In the genomic region with DNA sequence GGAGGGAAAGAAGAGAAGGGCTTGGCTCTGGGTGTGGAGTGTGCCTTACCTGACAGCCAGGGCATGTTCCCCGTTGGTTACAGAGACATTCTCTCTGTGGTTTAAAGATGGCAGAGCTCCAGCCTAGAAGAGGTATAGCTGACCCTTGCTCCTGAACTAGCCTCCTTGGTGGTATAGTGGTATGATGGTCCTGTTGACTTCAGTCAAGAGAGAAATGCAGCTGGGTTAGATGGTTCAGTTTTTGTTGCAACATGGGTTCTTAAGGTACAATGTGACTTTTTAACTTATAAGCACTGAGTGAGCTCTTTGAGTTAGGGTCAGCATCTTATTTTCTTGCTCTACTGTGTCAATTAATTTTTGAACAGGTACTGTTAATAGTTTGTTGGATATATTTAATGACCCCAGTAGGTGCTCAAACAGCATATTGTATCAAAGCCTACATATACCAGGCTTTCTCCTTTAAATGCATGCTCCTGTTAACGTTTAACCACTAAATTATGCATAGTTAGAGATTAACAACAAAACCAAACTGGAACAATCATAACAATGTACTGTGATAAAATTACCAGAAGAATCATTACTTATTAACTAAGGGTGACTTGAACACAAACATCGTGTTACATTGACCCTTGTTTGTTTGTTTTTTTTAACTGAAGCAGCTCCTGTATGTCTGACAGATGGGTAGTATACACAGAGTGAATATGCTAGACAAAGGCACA, we compare ENCODE assay signal across 25 mouse cellular contexts.
DNase-seq lines count a peak whose midpoint lies in the region; ATAC-seq and TF ChIP-seq lines count a peak whose summit lies in the region.
"Had no signal": no experiment of that assay in that cellular context is flagged by ENCODE, and none has a peak within 500 bp of the region (broad histone marks: within the 10 kb centered on the region; RNA-seq: fewer than 3 reads in every experiment).

No protein-coding gene starts in this region.

- H3K9ac ChIP-seq in intestine, embryonic 16.5 days (ENCODE audit: low read depth, low read length), result no peak overlapping the region
- no peak overlapping the region for H3K9ac ChIP-seq in intestine, postnatal 0 days (ENCODE audit: low read depth, low read length)
- no peak overlapping the region for H3K9ac ChIP-seq in kidney, embryonic 15.5 days
- no peak overlapping the region for H3K9ac ChIP-seq in kidney, postnatal 0 days (ENCODE audit: low read depth, low read length)
- H3K9ac ChIP-seq: embryonic facial prominence, embryonic 12.5 days; forebrain, embryonic 13.5 days had no signal

- H3K9me3 ChIP-seq in intestine, embryonic 16.5 days (ENCODE audit: control insufficient read depth, low read length), result no peaks in the 10 kb centered on the region
- no peaks in the 10 kb centered on the region for H3K9me3 ChIP-seq in intestine, postnatal 0 days (ENCODE audit: control insufficient read depth)
- no peaks in the 10 kb centered on the region for H3K9me3 ChIP-seq in kidney, embryonic 15.5 days (replicated peaks)
- no peaks in the 10 kb centered on the region for H3K9me3 ChIP-seq in kidney, postnatal 0 days (replicated peaks; ENCODE audit: low read length)
- H3K9me3 ChIP-seq: embryonic facial prominence, embryonic 10.5 days; embryonic facial prominence, embryonic 12.5 days; forebrain, embryonic 13.5 days; G1E had no signal

- H3K4me3 ChIP-seq in intestine, embryonic 16.5 days (ENCODE audit: low read length), result no peak overlapping the region
- H3K4me3 ChIP-seq in intestine, postnatal 0 days (ENCODE audit: low read depth, low read length), result no peak overlapping the region
- no peak overlapping the region for H3K4me3 ChIP-seq in kidney, embryonic 15.5 days (replicated peaks)
- H3K4me3 ChIP-seq in kidney, postnatal 0 days (replicated peaks; ENCODE audit: low read depth, low read length), result no peak overlapping the region
- H3K4me3 ChIP-seq: embryonic facial prominence, embryonic 10.5 days; embryonic facial prominence, embryonic 12.5 days; forebrain, embryonic 13.5 days had no signal

- no peak overlapping the region for H3K27ac ChIP-seq in intestine, embryonic 16.5 days (ENCODE audit: low read length)
- H3K27ac ChIP-seq in intestine, postnatal 0 days (ENCODE audit: low read depth, low read length), result no peak overlapping the region
- H3K27ac ChIP-seq in kidney, embryonic 15.5 days, result peak overlapping the region; percentile 81
- peak overlapping the region; percentile 75 for H3K27ac ChIP-seq in kidney, postnatal 0 days
- H3K27ac ChIP-seq: embryonic facial prominence, embryonic 10.5 days; embryonic facial prominence, embryonic 12.5 days; forebrain, embryonic 13.5 days had no signal

- 62% methylated on average over 3 of the region's 3 CpGs for WGBS in intestine, embryonic 16.5 days
- WGBS in intestine, postnatal 0 days, result 50% methylated on average over 3 of the region's 3 CpGs
- 59% methylated on average over 3 of the region's 3 CpGs for WGBS in kidney, embryonic 15.5 days
- 44% methylated on average over 3 of the region's 3 CpGs for WGBS in kidney, postnatal 0 days

- H3K4me2 ChIP-seq in intestine, embryonic 16.5 days (ENCODE audit: low read depth, low read length), result no peak overlapping the region
- no peak overlapping the region for H3K4me2 ChIP-seq in intestine, postnatal 0 days (replicated peaks; ENCODE audit: low read depth)
- H3K4me2 ChIP-seq in kidney, embryonic 15.5 days, result no peak overlapping the region
- no peak overlapping the region for H3K4me2 ChIP-seq in kidney, postnatal 0 days (ENCODE audit: low read length)
- H3K4me2 ChIP-seq: embryonic facial prominence, embryonic 12.5 days; forebrain, embryonic 13.5 days had no signal

- 0 out of 2 replicates have a peak, but pooled peaks have one; percentile 7 for ATAC-seq in intestine, embryonic 16.5 days
- no peak for ATAC-seq in intestine, postnatal 0 days
- ATAC-seq in kidney, embryonic 15.5 days (replicated peaks; ENCODE audit: low FRiP score), result peak; percentile 89
- peak; percentile 79; the same call in 1 of the 2 replicates for ATAC-seq in kidney, postnatal 0 days (replicated peaks; ENCODE audit: low FRiP score, low read depth)
- ATAC-seq: activated CD4-positive, CD25-positive, alpha-beta regulatory T cell, adult 4 months; CD4-positive, CD25-positive, alpha-beta regulatory T cell, adult 4 months; forebrain, embryonic 13.5 days; Patski had no signal

- no peaks in the 10 kb centered on the region for H3K27me3 ChIP-seq in intestine, embryonic 16.5 days (replicated peaks; ENCODE audit: control insufficient read depth, insufficient read depth, low read length)
- no peaks in the 10 kb centered on the region for H3K27me3 ChIP-seq in intestine, postnatal 0 days (replicated peaks; ENCODE audit: control insufficient read depth, insufficient read depth, low read length)
- no peaks in the 10 kb centered on the region for H3K27me3 ChIP-seq in kidney, embryonic 15.5 days
- H3K27me3 ChIP-seq in kidney, postnatal 0 days (ENCODE audit: insufficient read depth, low read length), result no peaks in the 10 kb centered on the region
- H3K27me3 ChIP-seq: CH12.LX; embryonic facial prominence, embryonic 12.5 days; forebrain, embryonic 13.5 days; Patski had no signal

- H3K4me1 ChIP-seq in intestine, embryonic 16.5 days (ENCODE audit: control insufficient read depth, insufficient read depth, low read length), result no peaks in the 10 kb centered on the region
- no peaks in the 10 kb centered on the region for H3K4me1 ChIP-seq in intestine, postnatal 0 days (replicated peaks; ENCODE audit: control insufficient read depth, insufficient read depth, low read length)
- H3K4me1 ChIP-seq in kidney, embryonic 15.5 days, result 0 out of 2 replicates have a peak, but pooled peaks cover 2% of the 10 kb centered on the region
- no peaks in the 10 kb centered on the region for H3K4me1 ChIP-seq in kidney, postnatal 0 days (replicated peaks; ENCODE audit: insufficient read depth, low read length)
- H3K4me1 ChIP-seq: embryonic facial prominence, embryonic 10.5 days; embryonic facial prominence, embryonic 12.5 days; forebrain, embryonic 13.5 days had no signal

- peak; percentile 41 for DNase-seq in kidney, adult 9 months
- DNase-seq in kidney, postnatal 25 days, result no peak
- no peak for DNase-seq in kidney, adult 18-20 months
- peak; percentile 35 for DNase-seq in kidney, postnatal 0 days (ENCODE audit: low spot score)
- no peak for DNase-seq in kidney, adult 8-10 months
- DNase-seq: adrenal gland, adult 8-10 months; adrenal gland, postnatal 14 days; adrenal gland, postnatal 36 days; B cell, adult 2 months; cerebellum, adult 11-12 months; cerebellum, adult 2 months; cerebellum, adult 9-10 months; cerebellum, postnatal 10 days; cerebellum, postnatal 25 days had no signal

- no peak for TF ChIP-seq CTCF in intestine, postnatal 0 days (IDR thresholded peaks at IDR 0.05; ENCODE audit: low read depth)
- no peak for TF ChIP-seq CTCF in kidney, postnatal 0 days (IDR thresholded peaks at IDR 0.05; ENCODE audit: low read depth)

- H3K36me3 ChIP-seq in intestine, embryonic 16.5 days (ENCODE audit: control insufficient read depth, insufficient read depth, low read length), result no peaks in the 10 kb centered on the region
- H3K36me3 ChIP-seq in intestine, postnatal 0 days (ENCODE audit: control insufficient read depth, insufficient read depth), result no peaks in the 10 kb centered on the region
- H3K36me3 ChIP-seq in kidney, embryonic 15.5 days, result no peaks in the 10 kb centered on the region
- no peaks in the 10 kb centered on the region for H3K36me3 ChIP-seq in kidney, postnatal 0 days (ENCODE audit: insufficient read depth, low read length)
- H3K36me3 ChIP-seq: embryonic facial prominence, embryonic 10.5 days; embryonic facial prominence, embryonic 12.5 days; G1E had no signal

Comparison
In these comparisons a context has a peak if more than half of its experiments do, and no peak if none do; other contexts are left out.
1. DNase-seq: peak in kidney, adult 9 months (single experiment) and kidney, postnatal 0 days (single experiment); none in kidney, postnatal 25 days (0 of 2), kidney, adult 18-20 months (single experiment) and kidney, adult 8-10 months (0 of 2).
2. H3K27ac ChIP-seq: peak in kidney, embryonic 15.5 days (single experiment) and kidney, postnatal 0 days (single experiment); none in intestine, embryonic 16.5 days (single experiment) and intestine, postnatal 0 days (single experiment).